In the genomic region with DNA sequence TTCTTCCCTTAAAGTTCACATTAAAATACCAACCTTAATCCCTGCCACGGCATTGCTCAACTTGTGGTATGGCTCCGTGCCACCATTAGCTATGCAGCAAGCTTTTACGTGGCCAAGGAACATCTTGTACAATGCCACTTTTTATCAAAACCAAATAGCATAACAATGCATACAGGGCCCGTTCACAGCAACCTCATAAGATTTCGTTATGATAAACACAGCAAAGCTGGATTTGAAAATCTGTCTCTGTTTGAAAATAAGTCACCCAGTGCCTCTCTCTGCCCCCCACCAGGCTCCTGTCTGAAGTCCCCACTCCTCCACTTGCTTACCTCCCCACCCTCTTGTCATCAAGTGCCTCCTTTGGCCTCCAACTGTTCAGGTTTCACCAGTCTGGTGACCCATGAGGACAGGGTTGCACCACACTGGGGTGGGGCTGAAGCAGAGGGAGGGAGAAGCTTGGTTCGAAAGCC, we compare ENCODE assay signal across 17 mouse cellular contexts.
DNase-seq lines count a peak whose midpoint lies in the region; ATAC-seq and TF ChIP-seq lines count a peak whose summit lies in the region.
"Had no signal": no experiment of that assay in that cellular context is flagged by ENCODE, and none has a peak within 500 bp of the region (broad histone marks: within the 10 kb centered on the region; RNA-seq: fewer than 3 reads in every experiment).

No protein-coding gene starts in this region.

- 0 out of 2 replicates have a peak, but pooled peaks have one; percentile 39 for ATAC-seq in common myeloid progenitor, adult 5-6 weeks (replicated peaks; ENCODE audit: low read depth, poor library complexity, severe bottlenecking)
- ATAC-seq: CD4-positive, CD25-positive, alpha-beta regulatory T cell, adult 4 months; liver, postnatal 0 days; midbrain, embryonic 16.5 days had no signal

- no peak for TF ChIP-seq CTCF in layer of hippocampus, adult 2 months (conservative IDR thresholded peaks at IDR 0.05)

- no peak overlapping the region for H3K4me3 ChIP-seq in layer of hippocampus, adult 2 months
- H3K4me3 ChIP-seq: heart, embryonic 10.5 days; limb, embryonic 10.5 days; neural tube, embryonic 15.5 days had no signal

- no peak for DNase-seq in layer of hippocampus, adult 2 months (ENCODE audit: low spot score in 2 of 2)
- DNase-seq in layer of hippocampus, adult 11-12 months (ENCODE audit: low spot score), result no peak
- DNase-seq in Muller cell, postnatal 12 days (ENCODE audit: inconsistent ontology term), result peak; percentile 43
- peak; percentile 86 for DNase-seq in lung, postnatal 36 days
- no peak for DNase-seq in kidney, postnatal 4 days
- DNase-seq in embryo, embryonic 10.5 days (ENCODE audit: low spot score), result no peak
- DNase-seq in gastrocnemius, postnatal 25 days, result no peak
- DNase-seq: cerebellum, postnatal 14 days; kidney, adult 11 months; layer of hippocampus, adult 9-11 months; liver, postnatal 0 days had no signal

- H3K27ac ChIP-seq in layer of hippocampus, adult 2 months, result peak overlapping the region; percentile 29; the same call in 1 of the 2 replicates
- H3K27ac ChIP-seq: heart, embryonic 10.5 days; limb, embryonic 10.5 days; neural tube, embryonic 15.5 days had no signal

Comparison
In these comparisons a context has a peak if more than half of its experiments do, and no peak if none do; other contexts are left out.
1. DNase-seq: peak in Muller cell, postnatal 12 days (single experiment) and lung, postnatal 36 days (single experiment); none in layer of hippocampus, adult 2 months (0 of 2), layer of hippocampus, adult 11-12 months (single experiment), kidney, postnatal 4 days (0 of 2), embryo, embryonic 10.5 days (single experiment) and gastrocnemius, postnatal 25 days (single experiment).